Mouse (Mus musculus) midbrain, embryonic 15.5 days (tissue): Measurements from ENCODE around the gene Prrt4. TPM values are rescaled to one million over a fixed set of nuclear protein-coding genes. Genes with fewer than 3 reads are reported as not detected.
A peak's percentile ranks its signal among the peaks of the same experiment; 100 is the strongest.

Experiments used
- ATAC-seq: fragments of 200-750 bp; cut with Nextera tagmentation; replicated peaks from 2 replicates; pipeline ENCODE4 v1.8.0; 2017; ENCODE audit warnings: moderate TSS enrichment
- H3K27ac ChIP-seq: fragments of 300-500 bp; sonication (generic); 2 replicates; pipeline ENCODE4 v1.5.1; 2015; ENCODE audit warnings: mild to moderate bottlenecking, inconsistent platforms
- H3K27me3 ChIP-seq: fragments of 300-500 bp; sonication (generic); replicated peaks from 2 replicates; pipeline ENCODE4 v1.6.1; 2015; ENCODE audit warnings: inconsistent platforms
- H3K36me3 ChIP-seq: fragments of 300-500 bp; sonication (generic); replicated peaks from 2 replicates; pipeline ENCODE4 v1.6.1; 2015; ENCODE audit warnings: inconsistent platforms
- H3K4me1 ChIP-seq: fragments of 300-500 bp; sonication (generic); 2 replicates; pipeline ENCODE4 v1.6.1; 2015; ENCODE audit warnings: inconsistent platforms
- H3K4me2 ChIP-seq: fragments of 300-500 bp; sonication (generic); 2 replicates; pipeline ENCODE4 v1.6.1; 2015; ENCODE audit warnings: inconsistent platforms, mild to moderate bottlenecking, moderate library complexity
- H3K4me3 ChIP-seq: fragments of 300-500 bp; sonication (generic); 2 replicates; pipeline ENCODE4 v1.5.1; 2015; ENCODE audit warnings: mild to moderate bottlenecking, inconsistent platforms
- H3K9ac ChIP-seq: fragments of 300-500 bp; sonication (generic); 2 replicates; pipeline ENCODE4 v1.6.1; 2015; ENCODE audit warnings: mild to moderate bottlenecking, inconsistent platforms
- H3K9me3 ChIP-seq: fragments of 300-500 bp; sonication (generic); 2 replicates; pipeline ENCODE4 v1.6.1; 2016; ENCODE audit warnings: inconsistent platforms
- WGBS: fragments of 180-500 bp; shearing (Covaris S2); methylation state at CpG from one replicate; pipeline ENCODE4 v1.1.7; 2015; ENCODE audit warnings: mixed read lengths; 5-methylcytosine and 5-hydroxymethylcytosine counted together
- polyA plus RNA-seq: library from polyadenylated mRNA; unstranded; fragments of >200 nt; fragmentation: Nextera tagmentation; extraction: Ambion mirVana; gene quantifications from 2 replicates; pipeline ENCODE4 v1.2.1, GENCODE M21; 2015

Gene Prrt4
- polyA plus RNA-seq, 1 experiment from 2014 or later, result 10.7 TPM

- Histone ChIP-seq H3K4me1 (peaks cover 18% of the 10 kb centered on the region), H3K9me3 (no peaks in the 10 kb centered on the region), H3K27ac (no peak overlapping the region), H3K9ac (no peak overlapping the region), H3K4me3 (no peak overlapping the region), H3K4me2 (no peak overlapping the region), H3K27me3 (0 out of 2 replicates have a peak, but pooled peaks cover 3% of the 10 kb centered on the region), H3K36me3 (0 out of 2 replicates have a peak, but pooled peaks cover 4% of the 10 kb centered on the region)
- WGBS, result 79% methylated on average over 5 of the region's 5 CpGs
- ATAC-seq, result no peak
These were observed 16.7 kb upstream of the Prrt4 start for GRCm38 (mm10) chr6:29195846-29196698.

- Histone ChIP-seq H3K27ac (no peak overlapping the region), H3K27me3 (0 out of 2 replicates have a peak, but pooled peaks cover 3% of the 10 kb centered on the region), H3K9ac (no peak overlapping the region), H3K4me3 (no peak overlapping the region), H3K4me2 (no peak overlapping the region), H3K4me1 (peaks cover 18% of the 10 kb centered on the region), H3K9me3 (no peaks in the 10 kb centered on the region), H3K36me3 (no peaks in the 10 kb centered on the region)
- ATAC-seq, result no peak
- WGBS, result 81% methylated on average over 5 of the region's 5 CpGs
These were observed 15.8 kb upstream of the Prrt4 start for GRCm38 (mm10) chr6:29195146-29195545.

DNA sequence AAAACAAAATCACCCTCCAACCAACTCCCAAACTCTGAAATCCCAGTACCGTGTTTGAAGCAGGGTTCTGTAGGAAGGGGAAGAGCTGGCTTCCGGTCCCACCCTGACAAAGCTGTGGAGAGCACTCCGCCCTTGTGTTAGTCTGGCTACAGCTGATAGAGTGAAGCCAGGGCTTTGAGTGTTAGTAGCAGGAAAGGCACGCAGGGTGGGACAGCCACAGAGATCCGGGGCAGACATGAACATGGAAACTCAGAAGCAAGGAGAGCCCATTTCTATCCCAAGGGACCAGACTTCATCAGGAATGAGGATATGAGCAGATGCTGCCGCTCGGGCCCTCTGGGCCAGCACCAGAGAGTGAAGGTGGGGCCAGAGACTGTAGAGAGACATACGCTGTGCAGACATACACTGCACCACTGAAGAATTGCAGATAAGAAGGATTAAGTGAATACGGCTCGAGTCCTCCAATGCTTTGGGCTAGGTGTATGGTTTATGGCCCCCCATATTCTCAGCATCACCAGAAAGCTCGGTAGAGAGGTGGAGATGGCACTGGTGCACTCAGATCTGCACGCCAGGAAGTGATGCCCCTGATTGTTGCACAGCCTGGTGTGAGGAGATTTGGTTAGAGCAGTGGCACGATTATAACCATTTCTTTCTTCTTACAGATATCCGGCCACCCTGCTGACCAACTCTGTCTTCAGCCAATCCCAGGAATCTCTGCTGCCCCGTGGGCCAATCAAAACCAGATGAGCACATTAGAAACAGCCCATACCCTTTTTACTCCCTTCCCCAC lies 14.8 kb upstream of the Prrt4 start:
- peaks cover 14% of the 10 kb centered on the region for H3K4me1 ChIP-seq
- H3K9ac ChIP-seq, result no peak overlapping the region
- H3K27me3 ChIP-seq, result no peaks in the 10 kb centered on the region
- no peak overlapping the region for H3K4me2 ChIP-seq
- no peak overlapping the region for H3K27ac ChIP-seq
- 80% methylated on average over 15 of the region's 15 CpGs for WGBS
- H3K36me3 ChIP-seq, result no peaks in the 10 kb centered on the region
- H3K4me3 ChIP-seq, result no peak overlapping the region
- H3K9me3 ChIP-seq, result no peaks in the 10 kb centered on the region
- no peak for ATAC-seq

DNA sequence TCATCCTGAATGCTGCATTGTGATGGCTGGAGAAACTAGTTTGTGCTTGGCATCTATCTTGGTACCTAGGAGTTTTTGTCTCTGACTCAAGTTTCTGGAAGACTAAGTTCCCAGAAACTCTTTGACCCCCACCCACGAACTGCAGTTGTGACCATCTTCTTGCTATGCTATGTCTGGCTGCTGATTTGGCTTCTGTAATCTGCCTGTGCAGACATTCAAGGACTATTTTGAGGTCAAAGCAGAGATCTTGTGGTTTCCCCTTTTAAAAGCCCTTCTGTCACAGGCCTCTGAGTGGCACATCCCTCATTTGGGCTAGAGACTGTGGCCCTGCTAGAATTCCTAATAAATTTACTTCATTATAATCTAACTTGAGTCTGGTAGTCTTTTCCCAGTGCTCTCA lies 8.6 kb upstream of the Prrt4 start:
- Histone ChIP-seq H3K27ac (no peak overlapping the region), H3K9ac (no peak overlapping the region), H3K4me1 (no peaks in the 10 kb centered on the region), H3K27me3 (no peaks in the 10 kb centered on the region), H3K9me3 (no peaks in the 10 kb centered on the region), H3K4me2 (no peak overlapping the region), H3K4me3 (no peak overlapping the region), H3K36me3 (no peaks in the 10 kb centered on the region)
- 85% methylated on average over 1 of the region's 1 CpGs for WGBS
- no peak for ATAC-seq

- Histone ChIP-seq H3K36me3 (no peaks in the 10 kb centered on the region), H3K27me3 (peaks cover 13% of the 10 kb centered on the region; the same call in 1 of the 2 replicates), H3K9ac (peak overlapping the region; percentile 90; the same call in 1 of the 2 replicates), H3K4me2 (peak overlapping the region; percentile 83), H3K9me3 (no peaks in the 10 kb centered on the region), H3K27ac (peak overlapping the region; percentile 90), H3K4me3 (peak overlapping the region; percentile 78), H3K4me1 (peaks cover 11% of the 10 kb centered on the region)
- WGBS, result 50% methylated on average over 8 of the region's 8 CpGs
- ATAC-seq, result no peak
These were observed 459 bp upstream of the Prrt4 start for GRCm38 (mm10) chr6:29179843-29180242.

GRCm38 (mm10) chr6:29177901-29178879 lies 1.2 kb downstream of the Prrt4 start:
- Histone ChIP-seq H3K4me1 (peaks cover 11% of the 10 kb centered on the region), H3K4me3 (peak overlapping the region; percentile 78), H3K27me3 (peaks cover 27% of the 10 kb centered on the region; the same call in 1 of the 2 replicates), H3K9me3 (no peaks in the 10 kb centered on the region), H3K27ac (peak overlapping the region; percentile 90), H3K4me2 (peak overlapping the region; percentile 83), H3K9ac (peak overlapping the region; percentile 90), H3K36me3 (no peaks in the 10 kb centered on the region)
- WGBS, result 12% methylated on average over 17 of the region's 17 CpGs
- peak; percentile 79 for ATAC-seq

GRCm38 (mm10) chr6:29175113-29175512 lies 4.3 kb downstream of the Prrt4 start:
- H3K9me3 ChIP-seq, result no peaks in the 10 kb centered on the region
- H3K36me3 ChIP-seq, result no peaks in the 10 kb centered on the region
- ATAC-seq, result no peak
- no peak overlapping the region for H3K4me2 ChIP-seq
- H3K4me3 ChIP-seq, result no peak overlapping the region
- no peak overlapping the region for H3K9ac ChIP-seq
- H3K4me1 ChIP-seq, result peaks cover 28% of the 10 kb centered on the region
- WGBS, result 88% methylated on average over 3 of the region's 3 CpGs
- peaks cover 49% of the 10 kb centered on the region for H3K27me3 ChIP-seq
- H3K27ac ChIP-seq, result no peak overlapping the region

- no peak overlapping the region for H3K27ac ChIP-seq
- H3K27me3 ChIP-seq, result peaks cover 57% of the 10 kb centered on the region
- no peak overlapping the region for H3K9ac ChIP-seq
- ATAC-seq, result no peak
- H3K4me1 ChIP-seq, result peaks cover 33% of the 10 kb centered on the region
- 26% methylated on average over 7 of the region's 7 CpGs for WGBS
- no peak overlapping the region for H3K4me2 ChIP-seq
- H3K9me3 ChIP-seq, result no peaks in the 10 kb centered on the region
- no peaks in the 10 kb centered on the region for H3K36me3 ChIP-seq
- H3K4me3 ChIP-seq, result no peak overlapping the region
These were observed 5.0 kb downstream of the Prrt4 start for GRCm38 (mm10) chr6:29174368-29174767.

DNA sequence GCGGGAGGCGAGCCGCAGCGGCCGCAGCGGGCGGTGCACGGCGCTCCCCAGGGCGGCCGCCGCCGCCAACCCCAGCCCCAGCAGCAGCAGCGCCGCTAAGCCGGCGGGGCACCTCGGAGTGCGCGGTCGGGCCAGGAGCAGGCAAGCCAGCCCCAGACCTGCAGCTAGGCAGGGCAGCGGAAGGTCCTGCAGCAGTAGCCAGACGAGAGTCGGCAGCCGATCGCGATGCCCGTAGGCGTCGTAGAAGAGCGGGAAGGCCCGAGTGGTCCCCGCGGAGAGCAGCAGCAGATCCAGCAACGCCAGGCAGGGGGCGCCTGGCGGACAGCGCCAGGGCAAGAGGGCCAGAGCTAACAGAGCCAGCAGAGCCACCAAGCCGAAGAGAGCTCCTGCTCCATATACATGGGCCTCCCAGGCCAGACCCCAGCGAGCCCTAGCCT lies 8.4 kb downstream of the Prrt4 start:
- H3K27me3 ChIP-seq, result peaks cover 70% of the 10 kb centered on the region

GRCm38 (mm10) chr6:29170063-29170921 lies 9.1 kb downstream of the Prrt4 start:
- WGBS, result 3% methylated on average over 59 of the region's 63 CpGs
- no peak overlapping the region for H3K27ac ChIP-seq
- peak overlapping the region; percentile 99 for H3K4me2 ChIP-seq
- H3K36me3 ChIP-seq, result no peaks in the 10 kb centered on the region
- peaks cover 25% of the 10 kb centered on the region for H3K4me1 ChIP-seq
- H3K4me3 ChIP-seq, result peak overlapping the region; percentile 52
- peak; percentile 68 for ATAC-seq
- peak overlapping the region; percentile 61 for H3K9ac ChIP-seq
- H3K27me3 ChIP-seq, result peaks cover 66% of the 10 kb centered on the region
- no peaks in the 10 kb centered on the region for H3K9me3 ChIP-seq

More for the DNA sequence above, 8.4 kb downstream of the Prrt4 start:
- peaks cover 25% of the 10 kb centered on the region for H3K4me1 ChIP-seq
- H3K36me3 ChIP-seq, result no peaks in the 10 kb centered on the region
- ATAC-seq, result peak; percentile 71
- peak overlapping the region; percentile 52 for H3K4me3 ChIP-seq
- H3K4me2 ChIP-seq, result peak overlapping the region; percentile 99
- no peaks in the 10 kb centered on the region for H3K9me3 ChIP-seq
- H3K27ac ChIP-seq, result no peak overlapping the region
- peak overlapping the region; percentile 61 for H3K9ac ChIP-seq
- under 1% methylated on average over 38 of the region's 40 CpGs for WGBS

DNA sequence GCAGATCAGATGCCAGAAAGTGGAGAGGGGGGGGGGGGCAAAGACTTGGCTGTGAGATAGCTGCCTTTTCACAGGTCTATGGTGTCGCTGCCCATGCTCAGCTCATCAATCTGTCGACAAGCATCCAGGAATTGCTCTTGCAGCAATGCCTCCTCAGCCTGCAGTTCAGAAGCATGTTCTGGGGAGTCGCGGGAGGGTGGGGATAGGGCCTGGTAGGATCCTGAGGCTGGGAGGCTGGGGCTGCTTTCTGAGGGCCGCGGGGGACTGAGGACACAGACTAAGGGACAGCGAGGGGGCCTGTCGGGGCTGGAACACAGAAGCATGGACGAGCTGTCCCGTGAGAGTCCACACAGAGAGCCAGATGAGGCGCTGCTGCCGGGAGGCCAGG lies 9.7 kb downstream of the Prrt4 start:
- ATAC-seq, result no peak
- peak overlapping the region; percentile 99 for H3K4me2 ChIP-seq
- H3K4me3 ChIP-seq, result peak overlapping the region; percentile 52
- peaks cover 27% of the 10 kb centered on the region for H3K4me1 ChIP-seq
- H3K36me3 ChIP-seq, result no peaks in the 10 kb centered on the region
- H3K9ac ChIP-seq, result peak overlapping the region; percentile 61; the same call in 1 of the 2 replicates
- H3K27me3 ChIP-seq, result peaks cover 64% of the 10 kb centered on the region
- H3K9me3 ChIP-seq, result no peaks in the 10 kb centered on the region
- WGBS, result 8% methylated on average over 12 of the region's 12 CpGs
- H3K27ac ChIP-seq, result no peak overlapping the region
